Mouse (Mus musculus): ENCODE measurements around the gene Garnl3.
"Not testable (repeated sequence)": the region's sequence is repeated elsewhere in the genome, so short reads cannot be mapped to it uniquely, and the experiment has no call there.

The Garnl3 gene

DNA sequence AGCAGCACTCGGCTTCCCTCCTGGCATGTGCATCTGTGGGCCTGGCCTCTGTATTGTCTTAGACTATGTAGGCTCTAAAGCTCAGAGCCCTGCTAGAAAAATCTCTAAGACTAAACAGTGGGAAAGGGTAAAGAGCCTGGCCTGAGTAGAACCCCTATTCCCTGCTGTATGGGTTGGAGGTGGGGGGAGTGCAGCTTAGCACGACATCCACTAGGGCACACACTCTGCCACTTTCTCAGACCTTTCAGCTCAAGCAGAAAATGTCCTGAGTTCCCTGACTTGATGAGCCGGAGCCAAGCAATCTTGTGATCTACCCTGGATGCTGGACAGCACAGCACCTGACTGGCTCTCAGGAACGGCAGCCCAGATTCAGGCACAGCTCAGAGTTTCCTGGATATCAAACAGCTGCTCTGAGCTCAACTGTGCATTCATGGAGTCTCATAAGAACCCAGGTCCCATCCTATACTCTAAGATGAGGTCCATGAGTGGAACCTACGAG is 24.9 kb upstream of the Garnl3 start:
- peak; percentile 69 for DNase-seq (ENCODE audit: low read depth, low spot score)

DNA sequence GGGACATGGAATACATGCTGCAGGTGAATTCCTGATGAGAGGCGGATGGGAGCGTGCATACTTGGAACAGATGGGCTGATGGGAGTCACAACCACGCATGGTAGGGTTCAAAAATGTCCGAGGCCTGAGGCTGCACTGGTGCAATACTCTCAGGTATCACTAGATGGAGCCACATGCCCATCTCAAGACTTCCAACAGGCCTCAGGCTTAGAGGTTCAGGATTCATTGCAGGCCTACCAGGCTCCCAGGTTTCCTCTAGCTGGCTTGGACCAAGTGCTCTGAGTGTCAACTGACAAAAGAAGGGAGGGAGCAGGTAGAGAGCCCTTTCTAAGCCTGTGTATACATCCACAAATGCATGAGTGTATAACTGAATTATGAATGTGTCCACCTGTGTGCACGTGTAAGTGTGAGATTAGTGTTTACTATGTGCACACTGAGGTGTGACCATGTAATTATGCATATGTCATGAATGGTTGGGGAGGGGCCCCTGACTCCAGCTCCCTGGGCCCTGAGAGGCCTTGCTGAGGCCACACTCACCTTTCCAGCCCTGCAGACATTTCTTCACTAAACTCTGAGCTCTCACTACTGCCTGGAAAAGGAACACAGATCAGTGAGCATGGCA is 23.4 kb upstream of the Garnl3 start:
- peak; percentile 76 for DNase-seq (ENCODE audit: low read depth, low spot score)

DNA sequence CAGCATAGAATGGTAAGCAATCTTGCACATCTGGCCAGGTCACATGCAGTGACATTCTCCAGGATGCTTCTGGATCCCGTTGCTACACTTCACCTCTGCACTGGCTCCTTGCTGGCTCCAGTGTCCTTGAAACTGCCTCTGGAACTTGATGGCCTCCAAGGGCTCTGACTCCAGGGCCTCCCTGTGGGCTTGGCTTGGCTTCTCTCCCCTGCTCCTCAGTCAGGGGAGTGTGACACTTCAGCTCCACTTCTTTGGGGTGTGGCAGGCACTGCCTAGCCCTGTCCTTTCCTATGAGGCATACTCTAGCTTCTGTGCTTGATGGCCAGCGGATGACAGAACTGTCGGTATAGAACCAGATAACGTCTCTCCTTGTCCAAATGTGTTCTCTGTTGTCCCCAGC is 15.5 kb upstream of the Garnl3 start:
- no peak for DNase-seq (ENCODE audit: low read depth, low spot score)

DNA sequence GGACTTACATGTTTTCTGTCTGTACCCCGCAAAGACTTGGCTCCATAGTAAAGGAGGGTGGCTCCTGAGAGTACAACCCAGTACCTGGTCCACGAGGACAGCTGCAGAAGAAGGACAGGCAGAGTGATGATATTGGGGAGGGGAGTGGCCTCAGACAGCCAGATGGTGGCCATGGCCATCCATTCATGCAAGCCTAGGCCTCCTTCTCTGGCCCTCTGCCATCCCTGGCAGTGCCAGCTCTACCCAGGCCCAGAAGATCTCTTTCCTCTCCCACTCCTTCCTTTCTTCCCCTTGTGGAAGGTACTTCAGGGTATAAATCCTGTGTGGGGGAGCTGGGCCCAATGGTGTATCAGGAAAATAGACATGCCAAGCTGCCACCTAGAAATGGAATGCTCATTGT is 11.8 kb upstream of the Garnl3 start:
- no peak for DNase-seq (ENCODE audit: low read depth, low spot score)

DNA sequence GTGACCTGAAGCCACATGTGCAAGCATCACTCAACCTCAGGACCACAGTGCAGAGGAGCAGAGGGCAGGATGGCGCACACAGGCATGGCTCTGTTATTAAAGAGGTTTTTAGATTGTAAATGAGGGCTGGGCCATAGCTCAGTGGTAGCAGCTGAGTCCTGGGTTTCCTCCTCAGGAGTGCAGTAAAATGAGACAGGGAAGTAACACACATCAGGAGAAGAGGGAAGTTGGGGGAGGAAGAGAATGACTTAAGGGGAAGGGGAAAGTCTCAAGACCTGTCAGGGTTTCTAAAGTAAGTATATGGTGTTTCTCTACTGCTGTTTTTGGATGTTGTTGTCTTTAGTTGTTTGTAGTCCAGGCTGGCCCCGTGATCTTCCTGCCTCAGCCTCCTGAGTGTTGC is 7.0 kb upstream of the Garnl3 start:
- DNase-seq (ENCODE audit: low read depth, low spot score): no peak

DNA sequence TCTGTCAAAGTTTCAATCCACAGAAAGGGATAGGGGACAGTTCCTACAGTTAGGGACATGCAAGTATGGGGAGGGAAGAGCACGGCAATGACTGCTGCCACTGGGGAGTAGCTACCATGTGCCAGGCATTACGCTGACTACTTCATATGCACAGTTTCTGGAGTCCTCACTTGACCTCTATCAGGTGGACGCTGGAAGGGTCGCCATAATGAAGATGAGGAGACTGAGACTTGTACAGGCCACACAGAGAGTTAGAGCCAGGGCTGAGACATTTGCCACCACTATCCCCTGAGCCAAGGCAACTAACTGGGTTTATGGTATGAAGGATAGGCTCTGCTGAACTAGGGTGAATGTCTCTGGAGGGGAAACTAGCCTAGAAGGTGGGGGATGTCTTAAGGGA is 6.3 kb upstream of the Garnl3 start:
- DNase-seq (ENCODE audit: low read depth, low spot score): no peak

DNA sequence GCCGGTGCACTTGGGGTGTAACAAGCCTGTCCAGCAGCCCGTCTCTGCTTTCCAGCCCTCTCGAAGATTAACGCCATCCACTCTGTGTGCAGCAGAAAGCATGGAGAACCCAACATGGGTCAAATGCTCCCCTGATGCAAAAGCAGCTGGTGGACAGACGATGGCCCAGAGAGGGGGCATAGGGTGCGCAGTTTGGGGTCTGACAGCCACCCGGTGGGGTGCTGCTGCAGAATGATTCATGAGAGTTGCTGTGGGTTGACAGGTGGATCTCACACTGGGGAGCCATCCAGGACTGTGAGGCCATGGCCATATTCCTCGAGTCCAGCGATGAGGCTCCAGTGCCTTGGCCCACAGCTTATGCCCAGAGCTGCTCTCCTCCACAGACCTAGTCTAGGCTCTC is 5.8 kb upstream of the Garnl3 start:
- DNase-seq (ENCODE audit: low read depth, low spot score): no peak

DNA sequence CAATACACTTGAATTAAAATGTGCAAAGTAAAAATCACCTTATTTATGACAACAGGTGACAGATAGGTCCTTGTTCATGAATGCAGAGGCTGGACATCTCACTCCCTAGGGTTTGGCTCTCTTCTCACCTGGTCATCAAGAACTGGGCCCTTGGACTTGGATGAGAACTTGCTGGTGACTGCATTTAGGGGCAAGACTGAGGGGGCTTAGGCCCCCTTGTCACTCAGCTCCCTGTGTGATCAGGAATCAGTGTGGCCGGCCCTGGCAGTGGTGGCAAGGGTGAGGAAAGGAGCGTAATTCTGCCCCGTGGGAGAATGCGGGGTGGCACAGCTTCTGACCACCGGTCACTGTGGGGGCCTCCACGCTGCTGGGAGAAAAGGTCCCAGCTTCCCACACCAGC is 4.9 kb upstream of the Garnl3 start:
- no peak for DNase-seq (ENCODE audit: low read depth, low spot score)

DNA sequence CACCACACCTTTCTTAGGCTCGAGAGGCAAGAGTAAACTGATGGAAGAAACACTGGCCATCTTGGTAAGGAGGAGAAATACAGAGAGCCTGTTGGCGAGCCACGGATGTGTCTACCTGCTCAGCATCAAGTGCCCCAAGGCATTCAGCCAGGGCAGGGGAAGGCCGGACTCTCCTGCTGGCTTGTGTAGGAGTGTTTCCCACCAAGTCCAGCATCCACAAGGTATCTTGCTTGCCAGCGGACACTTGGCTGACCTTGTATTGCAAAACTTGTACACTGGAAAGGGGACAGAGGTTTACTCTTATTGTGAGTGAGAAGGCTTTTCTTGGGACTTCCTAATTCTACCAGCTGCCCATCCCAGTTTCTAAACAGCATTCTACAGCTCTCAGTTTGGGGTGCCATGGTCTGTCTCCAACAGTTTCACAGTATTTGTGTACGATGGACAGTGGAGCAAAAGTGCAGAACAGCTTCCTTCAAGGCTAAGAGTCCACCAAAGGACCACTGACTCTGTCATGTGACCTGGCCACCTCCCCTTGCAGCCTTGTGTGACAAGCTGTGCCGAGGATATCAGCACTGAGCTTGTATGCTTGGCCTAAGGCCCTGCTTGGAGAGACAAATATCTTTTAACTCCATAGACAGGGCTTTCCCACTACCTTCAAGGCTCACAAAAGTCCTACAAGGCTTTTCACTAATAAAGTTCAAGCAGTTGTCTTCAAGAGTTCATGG is 3.5 kb upstream of the Garnl3 start:
- DNase-seq (ENCODE audit: low read depth, low spot score): no peak

DNA sequence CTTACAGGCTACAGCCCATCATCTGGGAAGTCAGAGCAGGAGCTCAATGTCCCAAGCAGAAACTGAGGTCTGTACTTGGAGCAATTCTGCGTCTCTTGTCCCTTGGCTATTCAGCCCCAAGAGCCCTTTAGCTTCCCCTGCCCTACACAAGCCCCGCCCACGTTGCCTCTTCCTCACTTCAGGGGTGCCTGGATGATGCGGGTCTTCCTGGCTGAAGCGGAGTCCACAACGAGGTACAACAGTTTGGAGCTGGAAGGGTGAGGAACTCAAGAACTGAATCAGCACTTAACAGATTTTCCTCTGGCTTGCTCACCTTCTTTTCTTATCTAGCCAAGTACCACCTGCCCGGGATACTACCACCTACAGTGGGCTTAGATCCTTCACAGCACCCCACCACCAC is 852 bp upstream of the Garnl3 start:
- no peak for DNase-seq (ENCODE audit: low read depth, low spot score)

DNA sequence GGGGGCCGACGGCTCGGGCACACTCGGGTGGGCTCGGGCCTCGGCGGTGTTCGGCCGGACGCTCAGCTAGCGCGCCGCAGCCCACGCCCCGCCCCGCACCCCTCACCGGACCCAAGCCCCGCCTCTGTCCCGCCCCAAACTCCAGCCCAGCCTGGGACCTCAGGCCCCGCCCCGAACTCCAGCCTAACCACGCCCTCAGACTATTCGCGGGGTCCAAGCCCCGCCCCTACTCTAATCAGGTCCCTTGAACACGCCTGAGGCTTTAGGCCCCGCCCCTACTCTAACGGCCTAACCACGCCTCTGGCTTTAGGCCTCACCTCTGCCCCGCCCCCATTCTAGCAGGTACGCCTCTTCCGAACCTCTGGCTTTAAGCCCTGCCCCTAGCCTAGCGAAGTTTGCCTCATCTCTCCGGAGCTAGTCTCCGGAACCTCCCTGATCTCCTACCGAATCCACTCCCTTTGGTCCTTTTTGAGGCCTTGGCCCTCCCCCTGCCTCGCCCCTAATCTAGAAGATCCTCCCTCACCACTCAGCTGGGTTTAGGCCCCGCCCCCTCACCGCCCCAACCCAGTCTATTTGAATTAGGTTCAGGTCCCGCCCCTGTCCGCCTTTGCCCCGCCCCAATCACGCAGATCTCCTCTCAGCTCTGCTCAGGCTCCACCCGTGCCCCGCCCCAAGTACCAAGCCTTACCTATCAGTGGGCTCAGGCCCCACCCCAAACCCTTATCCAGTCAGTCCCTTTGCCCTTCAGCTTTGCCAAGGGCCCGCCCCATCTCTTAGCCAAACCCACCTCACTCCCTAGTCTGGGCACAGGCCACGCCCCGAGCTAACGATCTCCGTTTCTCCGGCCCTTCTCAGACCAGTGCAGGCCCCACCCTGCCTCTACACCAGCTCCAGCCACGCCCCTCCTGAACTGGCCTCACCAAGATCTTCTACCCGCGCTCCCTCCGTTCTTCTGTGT is 649 bp downstream of the Garnl3 start:
- DNase-seq (ENCODE audit: low read depth, low spot score): peak; percentile 97

DNA sequence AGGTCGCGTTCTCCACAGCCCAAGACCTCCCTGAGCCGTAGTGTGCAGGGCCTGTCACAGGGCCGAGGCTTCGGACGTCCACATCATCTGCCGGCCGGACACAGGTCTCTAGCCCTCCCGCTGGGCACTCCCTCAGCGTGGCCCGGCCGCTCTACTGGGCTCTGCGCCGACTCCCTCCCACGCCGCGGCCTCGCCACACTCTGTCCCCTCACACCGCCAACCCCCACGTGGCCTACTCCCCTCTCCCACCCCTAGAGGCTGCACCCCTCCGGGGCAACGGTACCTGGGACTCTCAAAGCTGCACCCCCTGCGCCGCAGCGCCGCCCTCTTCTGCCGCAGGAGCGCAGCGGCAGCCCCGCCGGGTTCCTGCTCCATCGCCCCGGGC is 1.3 kb downstream of the Garnl3 start:
- DNase-seq (ENCODE audit: low read depth, low spot score): no peak

DNA sequence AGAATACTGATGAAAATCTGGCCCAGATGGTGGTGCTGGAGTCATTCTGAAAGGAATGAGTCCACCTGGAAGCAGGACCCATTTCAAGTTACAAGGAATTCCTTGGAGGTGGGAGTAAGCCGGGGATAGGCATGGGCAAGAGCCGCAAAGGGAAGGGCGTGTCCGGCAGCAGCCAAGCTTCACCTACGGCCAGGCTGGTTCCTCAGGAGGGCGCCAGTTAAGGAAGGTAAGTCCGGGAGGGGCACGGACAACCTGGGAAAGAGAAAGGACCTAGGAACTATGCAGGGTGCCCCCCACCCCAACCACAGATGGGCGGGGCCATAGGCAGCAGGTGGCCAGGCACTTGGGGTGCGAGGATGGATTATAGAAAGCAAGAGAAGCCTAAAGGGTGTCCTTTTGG is 1.8 kb downstream of the Garnl3 start:
- no peak for DNase-seq (ENCODE audit: low read depth, low spot score)

DNA sequence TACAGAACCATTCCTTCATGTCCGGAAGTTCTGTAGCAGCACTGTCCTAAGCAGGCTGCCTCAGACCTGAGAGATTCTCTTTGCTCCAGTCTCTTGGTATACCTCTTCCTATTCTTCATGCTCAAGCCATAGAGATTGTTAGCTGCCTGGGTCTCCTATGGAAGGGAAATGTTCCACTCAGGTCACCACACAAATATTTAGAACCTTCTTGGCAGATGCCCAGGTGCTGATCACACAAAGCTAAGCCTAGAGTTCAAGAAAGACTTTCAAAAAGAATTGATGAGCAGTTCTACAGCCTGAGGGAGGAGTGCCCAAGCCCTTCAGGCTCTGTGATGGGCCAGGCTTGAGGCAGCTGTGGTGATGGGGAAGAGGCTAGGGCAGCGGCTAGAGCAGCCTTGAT is 2.4 kb downstream of the Garnl3 start:
- no peak for DNase-seq (ENCODE audit: low read depth, low spot score)

DNA sequence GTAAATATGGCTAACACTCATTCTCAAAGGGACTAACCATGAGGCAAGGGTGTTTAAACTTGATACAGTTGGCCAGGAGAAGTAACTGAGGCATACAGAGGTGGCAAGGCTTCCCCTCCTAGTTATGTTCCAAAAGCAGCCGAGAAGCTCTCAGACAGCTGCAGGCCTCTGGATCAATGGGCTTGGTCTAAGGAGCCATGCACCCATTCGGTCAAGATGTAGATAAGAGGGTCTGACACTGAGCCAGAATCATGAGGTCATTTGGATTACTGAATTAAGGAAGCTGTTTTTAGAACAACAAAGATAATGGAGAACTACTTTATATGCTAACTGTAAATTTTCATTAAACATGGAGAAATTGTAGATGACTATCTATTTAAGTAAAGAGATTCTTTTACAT is 4.2 kb downstream of the Garnl3 start:
- DNase-seq (ENCODE audit: low read depth, low spot score): no peak

DNA sequence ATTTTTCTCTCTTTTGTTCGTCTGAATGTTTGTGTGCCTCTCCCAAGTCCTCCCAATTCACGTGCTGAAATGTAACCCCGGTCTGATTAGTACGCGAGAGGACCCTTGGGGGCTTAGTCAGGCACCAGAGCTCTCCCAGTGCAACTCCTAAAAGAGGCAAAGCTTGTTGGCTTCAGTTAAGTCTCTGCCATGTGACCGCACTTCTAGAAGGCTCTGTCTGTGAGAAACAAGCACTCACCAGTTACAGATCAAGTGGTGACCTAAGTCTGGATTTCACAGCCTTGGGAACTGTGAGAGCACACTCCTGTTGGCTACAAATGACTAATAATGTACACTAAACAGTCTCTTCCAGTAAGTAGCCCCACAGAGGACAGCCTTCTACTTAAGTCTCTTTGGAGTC is 8.6 kb downstream of the Garnl3 start:
- no peak for DNase-seq (ENCODE audit: low read depth, low spot score)

DNA sequence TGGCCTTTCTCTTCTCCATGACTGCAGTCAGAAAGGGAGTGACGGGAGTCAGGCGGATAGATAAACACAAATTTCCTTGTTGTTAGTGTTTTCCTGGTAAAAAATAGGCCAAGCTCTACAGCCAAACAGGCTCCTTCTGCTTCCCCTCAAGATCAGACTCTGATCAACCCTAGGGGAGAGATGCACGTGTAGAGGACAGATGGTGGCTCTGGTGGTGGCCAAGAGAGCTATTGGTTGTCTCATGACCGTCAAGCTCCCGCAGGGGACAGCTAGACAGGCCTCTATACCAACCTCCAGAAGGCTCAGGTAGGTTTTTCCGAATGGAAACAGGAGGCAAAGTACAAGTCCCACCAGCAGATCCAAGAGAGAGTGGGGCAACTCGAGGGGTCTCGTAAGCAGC is 30.9 kb downstream of the Garnl3 start:
- DNase-seq (ENCODE audit: low read depth, low spot score): no peak

DNA sequence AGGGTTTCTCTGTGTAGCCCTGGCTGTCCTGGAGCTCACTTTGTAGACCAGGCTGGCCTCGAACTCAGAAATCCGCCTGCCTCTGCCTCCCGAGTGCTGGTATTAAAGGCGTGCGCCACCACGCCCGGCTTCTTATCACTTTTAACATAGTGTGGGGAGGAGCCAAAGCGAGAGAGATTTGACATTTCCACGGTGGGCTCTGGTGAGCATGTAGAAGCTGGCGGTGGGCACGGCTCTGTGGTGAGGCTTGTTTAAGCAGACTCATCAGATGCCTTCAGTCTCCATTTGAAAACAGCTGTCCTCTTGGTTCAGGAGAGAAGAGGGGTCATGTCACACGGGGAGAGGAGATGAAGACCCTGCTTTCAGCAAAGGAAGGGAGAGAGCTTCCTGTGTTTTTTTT is 34.1 kb downstream of the Garnl3 start:
- not testable (repeated sequence) for DNase-seq (ENCODE audit: low read depth, low spot score)

DNA sequence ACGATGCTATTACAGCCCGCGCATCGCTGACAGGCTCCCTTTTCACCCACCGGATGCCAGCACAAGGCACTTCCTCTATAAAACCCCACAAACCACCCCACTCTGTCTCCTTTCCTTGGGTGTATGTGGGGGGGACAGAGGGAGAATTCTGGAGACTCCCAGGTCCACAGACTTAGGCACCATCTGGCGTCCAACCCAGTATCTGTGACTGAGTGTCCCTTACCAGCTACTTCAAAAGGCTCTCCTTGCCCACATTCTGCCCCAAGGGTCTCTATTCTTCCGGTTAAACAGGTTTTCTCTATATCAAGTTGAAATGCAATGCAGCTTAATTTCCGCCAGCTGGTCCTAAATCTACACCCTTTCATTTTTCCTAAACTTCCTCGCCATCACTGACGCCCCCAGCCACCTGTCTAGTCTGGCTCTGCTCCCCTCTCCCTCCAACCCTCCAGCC is 36.2 kb downstream of the Garnl3 start:
- DNase-seq (ENCODE audit: low read depth, low spot score): no peak

DNA sequence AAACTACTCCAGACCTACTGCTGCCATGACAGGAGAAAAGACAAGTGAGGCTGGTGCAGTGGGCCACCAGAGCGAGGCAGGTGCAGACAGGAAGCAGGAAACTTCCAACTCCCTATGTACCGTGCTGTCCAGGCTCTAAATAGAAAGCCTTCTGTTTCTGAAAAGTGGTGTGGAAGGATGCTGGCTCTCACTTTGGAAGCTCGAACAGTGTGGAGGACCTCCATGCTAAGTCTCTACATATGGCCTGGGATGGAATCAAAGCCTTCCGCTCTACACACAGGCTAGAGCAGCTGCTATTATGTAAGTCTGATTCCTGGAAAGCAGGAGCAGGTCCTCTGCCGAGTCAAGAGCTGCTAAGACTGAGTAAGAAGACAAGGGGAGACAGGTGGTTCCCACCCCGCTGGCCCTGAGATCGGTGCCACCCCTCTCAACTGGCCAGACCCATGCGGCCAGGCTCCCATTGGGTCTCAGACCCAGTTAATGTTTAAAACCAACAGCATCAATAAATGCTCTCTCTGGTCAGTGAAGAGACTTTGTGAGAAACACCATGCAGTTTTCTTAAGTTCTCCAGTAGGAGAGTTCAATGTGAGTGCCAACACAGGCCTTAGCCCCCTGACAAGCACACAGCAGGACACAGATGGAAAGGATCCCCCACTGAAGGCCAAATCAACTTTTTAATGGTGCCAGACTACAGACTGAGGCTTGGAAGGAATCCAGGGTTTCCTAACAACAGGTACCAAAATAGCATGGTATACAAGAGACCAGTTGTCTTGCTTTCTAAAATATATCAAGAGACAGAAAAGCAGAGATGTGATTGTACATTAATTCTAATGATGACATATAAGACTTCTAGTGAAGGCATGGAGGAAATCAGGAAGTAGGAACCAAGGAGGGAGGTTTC is 40.6 kb downstream of the Garnl3 start:
- no peak for DNase-seq (ENCODE audit: low read depth, low spot score)

DNA sequence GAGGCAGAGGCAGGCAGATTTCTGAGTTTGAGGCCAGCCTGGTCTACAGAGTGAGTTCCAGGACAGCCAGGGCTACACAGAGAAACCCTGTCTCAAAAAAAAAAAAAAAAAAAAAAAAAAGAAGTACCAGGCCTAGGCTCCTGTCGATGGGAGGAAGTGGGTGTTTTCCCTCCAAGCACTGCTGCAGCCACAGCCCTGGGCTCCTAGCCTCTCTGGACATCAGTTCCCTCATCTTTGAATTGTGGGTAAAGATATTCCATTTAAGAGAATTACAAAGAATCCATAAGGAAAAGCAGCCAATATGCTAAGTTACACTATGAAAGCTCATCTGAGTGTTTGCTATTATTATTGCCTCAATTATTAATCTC is 41.4 kb downstream of the Garnl3 start:
- not testable (repeated sequence) for DNase-seq (ENCODE audit: low read depth, low spot score)

All from skeletal muscle tissue, adult 2 months (tissue).